Mouse (Mus musculus) liver, postnatal 0 days (tissue): ENCODE data around the gene Stag1.

ENCODE experiments used
- CTCF ChIP-seq: sonication (generic); IDR thresholded peaks from 2 replicates; pipeline ENCODE4 v1.5.1; 2016; ENCODE audit warnings: antibody characterized with exemption, low read depth
- EP300 ChIP-seq: IDR thresholded peaks from 2 replicates; pipeline ENCODE4 v1.6.1; 2016; ENCODE audit warnings: antibody characterized with exemption, low read depth, mild to moderate bottlenecking

DNA sequence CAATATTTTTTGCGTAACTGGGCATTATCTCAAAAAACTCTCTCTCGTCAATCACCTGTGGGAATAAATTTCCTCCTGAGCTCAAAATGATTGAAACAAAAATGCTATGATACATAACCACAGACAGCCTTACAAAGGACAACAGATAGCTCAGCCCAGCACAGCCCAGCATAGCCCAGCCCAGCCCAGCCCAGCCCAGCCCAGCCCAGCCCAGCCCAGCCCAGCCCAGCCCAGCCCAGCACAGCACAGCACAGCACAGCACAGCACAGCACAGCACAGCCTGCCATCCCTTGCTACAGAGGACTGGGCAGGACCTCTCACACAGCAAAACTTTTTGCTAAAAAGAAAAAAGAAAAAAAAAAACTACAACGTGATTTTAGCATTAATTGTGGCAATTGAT is 390.3 kb downstream of the Stag1 start:
- TF ChIP-seq CTCF: no peak
- TF ChIP-seq EP300: no peak
